Mouse (Mus musculus) intestine, postnatal 0 days (tissue): Measurements from ENCODE around the gene Ndufv2. TPM values are rescaled to one million over a fixed set of nuclear protein-coding genes. Genes with fewer than 3 reads are reported as not detected.
A peak's percentile ranks its signal among the peaks of the same experiment; 100 is the strongest.

Experiments
- ATAC-seq: fragments of 200-750 bp; cut with Nextera tagmentation; 2 replicates; pipeline ENCODE4 v1.8.0; 2017; ENCODE audit warnings: mild to moderate bottlenecking, moderate TSS enrichment, moderate library complexity
- H3K27ac ChIP-seq: fragments of 300-500 bp; sonication (generic); 2 replicates; pipeline ENCODE4 v1.5.1; 2014; ENCODE audit warnings: mild to moderate bottlenecking, low read depth, low read length, moderate library complexity
- H3K27me3 ChIP-seq: fragments of 300-500 bp; sonication (generic); replicated peaks from 2 replicates; pipeline ENCODE4 v1.6.1; 2014; ENCODE audit warnings: low read length, mixed read lengths; ENCODE audit not compliant: control insufficient read depth, insufficient read depth
- H3K36me3 ChIP-seq: fragments of 300-500 bp; sonication (generic); 2 replicates; pipeline ENCODE4 v1.6.1; 2014; ENCODE audit warnings: mild to moderate bottlenecking, moderate library complexity; ENCODE audit not compliant: control insufficient read depth, insufficient read depth
- H3K4me1 ChIP-seq: fragments of 300-500 bp; sonication (generic); replicated peaks from 2 replicates; pipeline ENCODE4 v1.6.1; 2014; ENCODE audit warnings: antibody characterized with exemption, low read length, mixed read lengths; ENCODE audit not compliant: control insufficient read depth, insufficient read depth
- H3K4me2 ChIP-seq: fragments of 300-500 bp; sonication (generic); replicated peaks from 2 replicates; pipeline ENCODE4 v1.6.1; 2014; ENCODE audit warnings: low read depth, mild to moderate bottlenecking, moderate library complexity
- H3K4me3 ChIP-seq: fragments of 300-500 bp; sonication (generic); 2 replicates; pipeline ENCODE4 v1.5.1; 2014; ENCODE audit warnings: low read depth, low read length
- H3K9ac ChIP-seq: fragments of 300-500 bp; sonication (generic); 2 replicates; pipeline ENCODE4 v1.6.1; 2014; ENCODE audit warnings: mild to moderate bottlenecking, low read depth, low read length
- H3K9me3 ChIP-seq: fragments of 300-500 bp; sonication (generic); 2 replicates; pipeline ENCODE4 v1.6.1; 2016; ENCODE audit warnings: mixed run types; ENCODE audit not compliant: control insufficient read depth
- CTCF ChIP-seq: sonication (generic); IDR thresholded peaks from 2 replicates; pipeline ENCODE4 v1.5.1; 2016; ENCODE audit warnings: low read depth, mild to moderate bottlenecking, control low read depth, antibody characterized with exemption, moderate library complexity
- WGBS: fragments of 180-500 bp; shearing (Covaris S2); extraction: QIAGEN DNeasy Blood & Tissue Kit; methylation state at CpG from one replicate; pipeline ENCODE4 v1.1.7; 2014; 5-methylcytosine and 5-hydroxymethylcytosine counted together
- polyA plus RNA-seq: library from polyadenylated mRNA; unstranded; fragments of >200 nt; fragmentation: Nextera tagmentation; extraction: Ambion mirVana; gene quantifications from 2 replicates; pipeline ENCODE4 v1.2.1, GENCODE M21; 2015

Gene Ndufv2
- polyA plus RNA-seq, result 421 and 453 TPM in 2 replicates

DNA sequence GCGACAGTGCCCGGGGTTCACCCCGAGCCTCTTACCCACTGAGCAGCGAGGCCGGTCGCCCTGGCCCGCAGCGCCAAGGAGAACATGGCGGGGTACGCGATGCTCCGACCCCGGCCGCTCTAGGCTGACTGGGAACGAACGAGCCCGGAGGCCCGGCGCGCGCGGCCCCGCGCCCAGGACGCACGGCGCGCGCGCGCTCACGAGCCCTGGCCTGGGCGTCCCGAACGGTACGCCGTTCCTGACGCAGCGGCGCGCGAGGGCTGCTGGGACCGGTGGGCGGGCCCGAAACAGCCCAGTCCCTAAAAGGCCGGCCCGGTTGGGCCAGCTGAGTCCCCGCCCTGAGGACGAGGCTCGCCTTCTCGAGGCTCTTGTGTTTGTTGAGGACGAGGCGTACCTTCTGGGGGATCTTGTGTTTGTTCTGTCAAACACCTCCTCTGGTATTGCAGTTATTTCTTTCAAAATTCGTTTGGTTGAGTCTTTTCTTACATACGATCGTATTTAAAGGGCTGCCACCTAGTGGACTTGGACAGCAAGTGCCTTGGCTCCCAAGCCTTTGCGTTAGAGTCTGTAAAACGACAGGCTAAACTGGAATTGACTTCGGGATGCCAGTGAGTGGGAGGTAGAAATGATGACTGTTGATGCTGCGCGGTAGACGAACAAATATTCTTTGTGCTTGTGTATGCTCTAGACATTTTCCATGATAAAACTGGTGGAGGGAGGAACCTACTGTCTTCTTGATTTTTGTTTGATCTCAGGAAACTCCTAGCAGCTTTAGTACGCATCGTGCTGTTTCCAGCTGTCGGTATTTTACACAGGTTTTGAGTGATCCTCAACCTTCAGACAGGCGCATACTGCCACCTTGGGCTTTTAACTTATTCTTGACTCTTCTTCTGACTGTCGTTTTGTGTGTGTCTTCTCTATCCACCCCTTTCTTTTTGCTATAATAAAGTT, at the start of gene Ndufv2:
Ndufv2 (minus strand) TSS at position 180 of the 951 bp plus-strand sequence.
- WGBS, result under 1% methylated on average over 66 of the region's 67 CpGs
- peak within 1 kb of the TSS; percentile 63 for H3K4me2 ChIP-seq

DNA sequence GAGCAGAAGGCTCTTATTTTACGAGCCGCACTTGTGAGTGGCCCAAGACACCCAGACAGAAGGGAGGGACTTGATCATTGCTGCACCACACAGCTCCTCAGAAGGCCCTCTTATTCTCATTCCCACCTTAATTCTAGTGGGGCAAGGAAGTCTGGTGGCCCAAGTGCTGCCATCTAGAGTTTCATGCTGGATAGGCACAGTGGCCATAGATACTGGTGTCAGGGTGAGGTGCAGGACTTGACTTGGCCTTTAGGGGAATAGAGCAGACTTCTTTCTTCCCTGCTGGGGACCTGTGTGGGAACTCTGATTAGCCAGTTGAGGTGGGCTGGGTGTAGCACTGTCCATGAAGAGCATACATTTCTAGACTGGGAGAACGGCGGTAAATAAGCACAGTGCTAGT, 29.9 kb upstream of the Ndufv2 start:
- H3K27ac ChIP-seq, result no peak overlapping the region
- H3K9me3 ChIP-seq, result no peaks in the 10 kb centered on the region
- ATAC-seq, result no peak
- TF ChIP-seq CTCF, result peak; percentile 67
- H3K27me3 ChIP-seq, result no peaks in the 10 kb centered on the region
- H3K36me3 ChIP-seq, result peaks cover 65% of the 10 kb centered on the region
- no peak overlapping the region for H3K4me3 ChIP-seq
- H3K4me1 ChIP-seq, result no peaks in the 10 kb centered on the region
- no peak overlapping the region for H3K4me2 ChIP-seq
- no peak overlapping the region for H3K9ac ChIP-seq
- WGBS, result 97% methylated on average over 4 of the region's 4 CpGs

More for the DNA sequence above, at the start of gene Ndufv2:
- Histone ChIP-seq H3K9ac (peak within 1 kb of the TSS; percentile 86), H3K36me3 (no peaks in the 10 kb centered on the region), H3K9me3 (no peaks in the 10 kb centered on the region), H3K4me1 (0 out of 2 replicates have a peak, but pooled peaks cover 4% of the 10 kb centered on the region), H3K4me3 (peak within 1 kb of the TSS; percentile 91), H3K27ac (peak within 1 kb of the TSS; percentile 95), H3K27me3 (no peaks in the 10 kb centered on the region)
- peak; percentile 82 for TF ChIP-seq CTCF
- ATAC-seq, result peak; percentile 99

DNA sequence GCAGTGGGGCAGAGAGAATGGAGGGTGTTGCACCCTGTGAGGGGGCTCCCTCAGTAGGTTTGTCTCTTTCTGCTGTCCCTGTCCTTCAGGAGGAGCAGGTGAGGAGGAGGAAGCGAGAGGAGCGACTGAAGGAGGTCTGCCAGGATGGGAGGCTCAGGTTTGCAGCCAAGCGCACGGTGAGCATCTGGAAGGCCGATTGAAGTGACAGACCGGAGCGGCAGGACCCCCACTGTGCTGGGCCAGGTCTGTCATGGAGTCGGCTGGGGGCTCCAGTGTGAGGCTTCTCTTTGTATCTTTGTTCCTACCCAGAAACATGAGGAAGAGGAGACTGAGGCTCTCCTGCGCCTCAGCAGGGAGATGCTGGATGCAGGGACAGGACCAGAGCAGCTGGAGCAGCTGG, 29.0 kb upstream of the Ndufv2 start:
- WGBS, result 93% methylated on average over 9 of the region's 9 CpGs
- H3K36me3 ChIP-seq, result peaks cover 56% of the 10 kb centered on the region
- no peak for TF ChIP-seq CTCF

GRCm38 (mm10) chr17:66125211-66125610, 23.9 kb upstream of the Ndufv2 start:
- no peak overlapping the region for H3K9ac ChIP-seq
- peaks cover 12% of the 10 kb centered on the region for H3K36me3 ChIP-seq
- WGBS, result 77% methylated on average over 5 of the region's 5 CpGs
- H3K27ac ChIP-seq, result no peak overlapping the region
- no peaks in the 10 kb centered on the region for H3K27me3 ChIP-seq
- H3K4me3 ChIP-seq, result no peak overlapping the region
- TF ChIP-seq CTCF, result peak; percentile 53
- 0 out of 2 replicates have a peak, but pooled peaks cover 2% of the 10 kb centered on the region for H3K4me1 ChIP-seq
- no peak for ATAC-seq
- no peaks in the 10 kb centered on the region for H3K9me3 ChIP-seq
- no peak overlapping the region for H3K4me2 ChIP-seq

More for the DNA sequence above, 29.0 kb upstream of the Ndufv2 start:
- Histone ChIP-seq H3K27ac (no peak overlapping the region), H3K27me3 (no peaks in the 10 kb centered on the region), H3K9ac (no peak overlapping the region), H3K4me2 (no peak overlapping the region), H3K9me3 (no peaks in the 10 kb centered on the region), H3K4me1 (0 out of 2 replicates have a peak, but pooled peaks cover under 1% of the 10 kb centered on the region), H3K4me3 (no peak overlapping the region)
- no peak for ATAC-seq

- peak; percentile 3; the same call in 1 of the 2 replicates for ATAC-seq
- Histone ChIP-seq H3K9ac (peak overlapping the region; percentile 51), H3K4me1 (0 out of 2 replicates have a peak, but pooled peaks cover 2% of the 10 kb centered on the region), H3K9me3 (no peaks in the 10 kb centered on the region), H3K4me3 (peak overlapping the region; percentile 82), H3K4me2 (peak overlapping the region; percentile 77), H3K27me3 (no peaks in the 10 kb centered on the region), H3K27ac (peak overlapping the region; percentile 78; the same call in 1 of the 2 replicates), H3K36me3 (peaks cover 17% of the 10 kb centered on the region; the same call in 1 of the 2 replicates)
- under 1% methylated on average over 20 of the region's 20 CpGs for WGBS
- TF ChIP-seq CTCF, result no peak
Observed at GRCm38 (mm10) chr17:66123816-66124610, 22.7 kb upstream of the Ndufv2 start.
